Mouse (Mus musculus) 3T3-L1 (cell line): ENCODE measurements around the gene Vmn2r69.

Experiments used
- DNase-seq: peaks from one replicate; pipeline ENCODE4 v3.0.0-alpha.2; 2015; ENCODE audit warnings: low read depth, low spot score

The Vmn2r69 gene

DNA sequence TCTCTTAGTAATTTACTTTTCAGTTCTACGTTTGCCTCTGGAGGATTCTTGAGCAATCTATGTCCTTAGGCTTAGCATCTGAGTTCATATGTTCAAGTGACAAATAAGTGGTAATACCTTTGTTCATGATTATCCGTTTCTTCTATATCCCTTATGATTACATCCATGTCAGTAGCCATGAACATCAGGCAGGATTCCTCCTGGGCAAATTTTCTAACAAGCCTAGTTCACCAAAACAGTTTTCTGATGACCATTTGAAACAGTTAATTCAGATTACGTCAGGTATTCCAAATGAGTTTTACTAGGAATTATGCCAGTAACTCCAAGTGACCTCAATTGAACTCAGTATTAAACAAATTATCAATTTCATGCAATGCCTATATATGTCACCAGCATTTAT, at the start of gene Vmn2r69:
TSS of gene Vmn2r69 (minus strand) at position 101 of the 400 bp plus-strand sequence.
- DNase-seq = no peak
